Mouse (Mus musculus) cerebellum, adult (tissue): ENCODE results near the gene Dmwd.
A peak's percentile ranks its signal among the peaks of the same experiment; 100 is the strongest.
"Not testable (repeated sequence)": the region's sequence is repeated elsewhere in the genome, so short reads cannot be mapped to it uniquely, and the experiment has no call there.

Source experiments
- ATAC-seq: cut with Nextera tagmentation; 2 replicates; pipeline ENCODE4 v1.9.2; 2017; ENCODE audit warnings: mild to moderate bottlenecking, moderate library complexity, mixed read lengths; ENCODE audit not compliant: insufficient number of reproducible peaks, low FRiP score, low TSS enrichment

Gene Dmwd

DNA sequence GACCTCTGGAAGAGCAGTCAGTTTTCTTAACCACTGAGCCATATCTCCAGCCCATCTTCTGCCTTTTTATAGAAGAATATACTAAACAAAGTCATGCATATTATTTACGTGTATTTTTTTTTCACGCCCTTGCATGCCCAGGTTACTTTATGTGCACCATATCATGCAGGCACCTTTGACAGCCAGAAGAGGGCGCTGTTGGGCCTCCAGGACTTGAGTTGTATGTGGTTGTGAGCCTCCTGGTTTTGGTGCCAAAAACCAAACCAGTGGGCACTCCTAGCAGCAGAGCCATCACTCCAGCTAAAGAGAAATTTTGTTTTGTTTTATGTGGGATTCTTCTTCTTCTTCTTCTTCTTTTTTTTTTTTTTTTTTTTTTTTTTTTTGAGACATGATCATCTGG is 6.5 kb upstream of the Dmwd start:
- no peak for ATAC-seq

DNA sequence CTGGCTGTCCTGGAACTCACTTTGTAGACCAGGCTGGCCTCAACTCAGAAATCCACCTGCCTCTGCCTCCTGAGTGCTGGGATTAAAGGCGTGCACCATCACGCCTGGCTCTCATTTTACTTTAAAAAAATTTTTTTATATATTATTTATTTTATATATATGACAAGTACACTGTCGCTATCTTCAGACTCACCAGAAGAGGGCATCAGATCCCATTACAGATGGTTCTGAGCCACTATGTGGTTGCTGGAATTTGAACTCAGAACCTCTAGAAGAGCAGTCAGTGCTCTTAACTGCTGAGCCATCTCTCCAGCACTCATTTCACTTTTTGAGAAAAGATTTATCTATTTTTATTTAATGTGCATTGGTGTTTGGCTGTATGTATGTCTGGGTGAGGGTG is 5.0 kb upstream of the Dmwd start:
- ATAC-seq: not testable (repeated sequence)

DNA sequence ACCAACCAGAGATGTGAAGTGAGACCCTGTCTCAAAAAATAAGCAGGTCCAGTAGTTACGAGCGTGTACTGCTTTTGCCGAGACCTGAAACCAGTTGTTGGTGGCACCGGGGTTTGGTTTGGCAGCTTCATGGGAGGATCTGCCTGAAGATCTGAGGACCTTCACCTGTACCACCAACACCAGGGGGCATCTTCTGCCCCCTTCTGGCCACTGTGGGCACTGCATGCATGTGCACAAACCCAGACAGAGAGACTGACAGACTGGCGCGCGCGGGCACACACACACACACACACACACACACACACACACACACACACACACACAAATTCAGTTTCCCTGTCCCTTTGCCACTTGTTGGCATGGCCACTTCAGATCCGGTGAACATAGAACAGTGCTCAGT is 2.5 kb upstream of the Dmwd start:
- ATAC-seq: no peak

DNA sequence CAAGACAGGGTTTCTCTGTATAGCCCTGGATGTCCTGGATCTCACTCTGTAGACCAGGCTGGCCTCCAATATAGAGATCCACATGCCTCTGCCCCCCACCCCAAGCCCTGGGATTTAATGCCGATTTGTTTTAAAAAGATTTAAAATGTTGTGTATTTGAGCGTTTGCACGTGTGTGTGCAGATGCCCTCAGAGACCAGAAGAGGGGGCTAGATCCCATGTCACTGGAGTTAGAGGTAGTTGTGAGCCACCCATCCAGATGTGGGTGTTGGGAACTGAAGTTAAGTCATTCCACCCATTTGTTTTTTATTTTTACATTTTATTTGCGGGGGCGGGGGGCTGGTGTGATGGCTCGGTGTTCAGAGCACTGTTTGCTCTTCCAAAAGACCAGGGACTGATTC is 1.5 kb upstream of the Dmwd start:
- ATAC-seq: no peak

- no peak for ATAC-seq
Measured at GRCm38 (mm10) chr7:19075231-19075630, 796 bp upstream of the Dmwd start.

GRCm38 (mm10) chr7:19076586-19076991 is 562 bp downstream of the Dmwd start:
- ATAC-seq: no peak; the same call in 1 of the 2 replicates

DNA sequence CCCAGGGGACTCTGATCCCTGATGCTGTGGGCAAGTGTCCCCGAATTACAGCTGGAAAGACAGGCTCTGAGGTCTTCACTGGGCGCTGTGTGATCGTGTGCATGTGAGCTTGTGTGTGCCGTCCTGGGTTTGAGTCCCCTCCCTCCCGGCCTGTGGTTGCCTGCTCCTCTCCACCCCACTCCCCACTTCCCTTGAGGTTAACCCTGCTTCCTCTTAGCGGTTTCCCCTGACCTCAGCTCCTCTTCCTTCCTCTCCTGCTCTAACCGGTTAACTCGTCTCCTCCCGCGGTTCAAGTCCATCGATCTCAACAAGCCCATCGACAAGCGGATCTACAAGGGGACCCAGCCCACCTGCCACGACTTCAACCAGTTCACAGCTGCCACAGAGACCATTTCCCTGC is 1.7 kb downstream of the Dmwd start:
- ATAC-seq: no peak

- no peak for ATAC-seq
Measured at GRCm38 (mm10) chr7:19078732-19079131, 2.7 kb downstream of the Dmwd start.

GRCm38 (mm10) chr7:19080451-19080950 is 4.5 kb downstream of the Dmwd start:
- ATAC-seq: no peak

- ATAC-seq: no peak
Measured at GRCm38 (mm10) chr7:19082171-19082570, 6.1 kb downstream of the Dmwd start.

DNA sequence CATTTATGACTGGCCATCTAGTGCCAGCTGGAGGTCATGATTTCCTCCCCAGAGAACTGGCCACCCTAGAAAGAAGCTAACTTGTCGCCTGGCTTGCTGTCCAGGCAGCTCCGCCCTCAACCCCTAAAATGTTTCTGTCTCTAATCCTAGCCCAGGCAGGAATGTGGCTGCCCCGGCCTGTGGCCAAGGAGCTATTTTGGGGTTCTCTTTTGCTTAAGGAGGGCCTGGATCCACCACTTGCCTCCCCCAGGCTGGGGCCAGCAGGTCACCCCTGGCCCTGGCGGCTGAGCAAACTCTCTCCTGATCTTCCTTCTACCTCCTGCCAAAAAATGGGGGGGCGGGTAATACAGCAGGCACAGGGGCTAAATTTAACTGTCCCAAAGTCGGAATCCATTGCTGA is 7.1 kb downstream of the Dmwd start:
- ATAC-seq: no peak

DNA sequence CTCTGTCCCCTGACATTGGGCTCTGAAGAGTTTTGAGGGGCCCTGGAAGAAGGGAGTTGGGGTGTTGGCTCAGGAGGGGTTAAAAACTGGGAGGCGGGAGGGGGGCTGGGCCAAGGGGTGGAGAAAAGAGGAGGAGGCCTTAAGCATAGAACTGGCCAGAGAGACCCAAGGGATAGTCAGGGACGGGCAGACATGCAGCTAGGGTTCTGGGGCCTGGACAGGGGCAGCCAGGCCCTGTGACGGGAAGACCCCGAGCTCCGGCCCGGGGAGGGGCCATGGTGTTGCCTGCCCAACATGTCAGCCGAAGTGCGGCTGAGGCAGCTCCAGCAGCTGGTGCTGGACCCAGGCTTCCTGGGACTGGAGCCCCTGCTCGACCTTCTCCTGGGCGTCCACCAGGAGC is 7.7 kb downstream of the Dmwd start, which contains the start of gene Dmpk:
TSS of gene Dmpk (plus strand) at position 149 of the 400 bp plus-strand sequence.
- no peak for ATAC-seq

- no peak for ATAC-seq
Measured at GRCm38 (mm10) chr7:19084277-19084771, 8.3 kb downstream of the Dmwd start.

DNA sequence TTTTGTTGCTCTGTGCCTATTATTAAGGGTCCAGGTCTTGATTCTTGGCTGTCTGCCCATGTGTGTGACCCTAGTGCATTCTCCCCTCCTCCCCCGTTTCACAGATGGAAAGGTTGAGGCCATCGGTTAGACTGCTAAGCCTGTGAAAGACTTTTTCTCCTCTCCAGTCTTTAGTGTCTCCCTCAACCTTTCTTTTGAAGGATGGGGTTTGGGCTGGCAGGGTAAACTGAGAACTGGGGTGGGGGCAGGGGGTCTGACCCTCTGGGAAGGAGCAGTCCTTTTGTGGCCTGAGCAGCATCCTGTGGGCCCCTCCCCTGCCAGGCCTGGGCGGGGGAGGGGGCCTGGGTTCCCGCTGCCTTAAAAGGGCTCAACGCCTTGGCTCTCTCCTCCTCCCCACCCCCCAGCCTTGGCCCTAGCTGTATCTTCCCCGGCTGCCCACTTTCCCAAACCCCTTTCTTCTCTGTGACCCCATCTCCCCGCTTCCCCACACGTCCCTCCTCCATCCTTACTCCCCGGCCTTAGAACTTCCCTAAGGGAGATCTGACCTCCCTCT is 9.0 kb downstream of the Dmwd start:
- ATAC-seq: no peak

DNA sequence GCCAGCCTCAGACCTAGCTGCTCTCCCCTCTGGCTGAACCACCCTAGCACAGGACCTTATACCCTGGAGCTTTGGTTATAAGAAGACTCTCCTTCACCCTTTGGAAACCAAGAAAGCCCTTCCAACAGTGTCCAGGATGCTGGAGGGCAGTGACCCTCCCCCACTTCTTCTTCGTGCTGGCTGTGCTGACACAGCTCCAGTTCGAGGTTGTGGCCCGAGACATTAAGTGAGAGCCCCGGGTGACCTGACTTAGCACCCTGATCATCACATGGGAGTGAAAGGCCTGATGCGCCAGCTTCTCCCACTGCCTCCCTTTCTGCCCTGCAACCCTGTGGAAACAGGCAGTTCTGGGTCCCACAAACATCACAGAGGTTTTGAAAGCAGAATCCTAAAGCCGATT is 9.5 kb downstream of the Dmwd start:
- ATAC-seq: no peak

- no peak for ATAC-seq
Measured at GRCm38 (mm10) chr7:19086042-19086441, 10.0 kb downstream of the Dmwd start.

GRCm38 (mm10) chr7:19086760-19087159 is 10.7 kb downstream of the Dmwd start:
- ATAC-seq: no peak

GRCm38 (mm10) chr7:19088813-19089212 is 12.8 kb downstream of the Dmwd start:
- no peak for ATAC-seq

- no peak for ATAC-seq
Measured at GRCm38 (mm10) chr7:19091913-19092312, 15.9 kb downstream of the Dmwd start.

DNA sequence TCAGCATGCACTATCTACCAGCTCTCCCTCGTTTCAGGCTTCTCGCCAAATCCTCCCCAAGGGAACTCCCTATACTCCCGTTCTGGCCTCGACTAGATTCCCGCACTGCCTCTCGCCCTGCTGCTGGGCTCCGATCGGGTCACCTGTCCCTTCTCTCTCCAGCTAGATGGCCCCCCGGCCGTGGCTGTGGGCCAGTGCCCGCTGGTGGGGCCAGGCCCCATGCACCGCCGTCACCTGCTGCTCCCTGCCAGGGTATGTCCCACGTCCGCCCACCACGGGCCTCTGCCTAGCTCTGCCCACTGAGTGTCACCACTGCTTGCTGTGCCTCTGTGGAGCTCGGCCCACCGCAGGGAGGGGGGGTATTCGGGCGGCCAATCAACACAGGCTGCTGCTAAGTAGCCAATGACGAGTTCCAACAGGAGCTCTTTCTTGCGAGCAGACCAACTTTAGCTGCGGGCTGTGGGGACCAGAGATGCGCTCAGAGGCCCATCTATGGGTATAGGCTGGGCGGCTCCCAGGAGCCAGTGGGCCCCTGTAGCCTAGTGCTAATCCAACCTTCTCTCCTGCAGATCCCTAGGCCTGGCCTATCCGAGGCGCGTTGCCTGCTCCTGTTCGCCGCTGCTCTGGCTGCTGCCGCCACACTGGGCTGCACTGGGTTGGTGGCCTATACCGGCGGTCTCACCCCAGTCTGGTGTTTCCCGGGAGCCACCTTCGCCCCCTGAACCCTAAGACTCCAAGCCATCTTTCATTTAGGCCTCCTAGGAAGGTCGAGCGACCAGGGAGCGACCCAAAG is 16.6 kb downstream of the Dmwd start:
- ATAC-seq: no peak

DNA sequence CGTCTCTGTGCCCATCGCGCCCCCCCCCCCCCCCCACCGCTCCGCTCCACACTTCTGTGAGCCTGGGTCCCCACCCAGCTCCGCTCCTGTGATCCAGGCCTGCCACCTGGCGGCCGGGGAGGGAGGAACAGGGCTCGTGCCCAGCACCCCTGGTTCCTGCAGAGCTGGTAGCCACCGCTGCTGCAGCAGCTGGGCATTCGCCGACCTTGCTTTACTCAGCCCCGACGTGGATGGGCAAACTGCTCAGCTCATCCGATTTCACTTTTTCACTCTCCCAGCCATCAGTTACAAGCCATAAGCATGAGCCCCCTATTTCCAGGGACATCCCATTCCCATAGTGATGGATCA is 17.1 kb downstream of the Dmwd start:
- ATAC-seq: 0 out of 2 replicates have a peak, but pooled peaks have one; percentile 49
